11 mouse cellular contexts compared by ENCODE assay signal in the genomic region with DNA sequence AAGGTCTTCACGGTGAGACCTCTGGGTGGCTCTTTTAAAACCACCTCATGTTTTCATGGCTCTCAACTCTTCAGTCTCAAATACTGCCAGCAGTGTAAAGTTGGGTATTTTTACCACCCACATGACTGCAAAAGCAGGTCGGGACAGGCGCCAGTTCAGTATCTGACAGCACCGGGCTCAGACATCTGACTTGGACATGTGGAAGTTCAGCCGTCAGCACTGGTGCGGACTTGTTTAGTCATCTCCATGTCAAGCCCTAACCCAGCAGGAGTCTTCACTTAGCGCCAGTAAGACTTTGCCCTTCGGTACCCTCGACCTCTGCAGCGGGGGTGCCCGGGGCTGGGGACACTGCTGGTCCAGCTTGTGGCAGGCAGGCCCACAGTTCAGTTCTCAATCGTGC. TPM values are rescaled to one million over a fixed set of nuclear protein-coding genes. Genes with fewer than 3 reads are reported as not detected.
DNase-seq lines count a peak whose midpoint lies in the region; ATAC-seq lines count a peak whose summit lies in the region.
"Had no signal": no experiment of that assay in that cellular context is flagged by ENCODE, and none has a peak within 500 bp of the region (broad histone marks: within the 10 kb centered on the region; RNA-seq: fewer than 3 reads in every experiment).

No protein-coding gene starts in this region.

- 75% methylated on average over 12 of the region's 12 CpGs for WGBS in limb, embryonic 12.5 days
- 77% methylated on average over 12 of the region's 12 CpGs for WGBS in limb, embryonic 10.5 days
- WGBS in heart, embryonic 13.5 days, result 44% methylated on average over 12 of the region's 12 CpGs
- WGBS in liver, embryonic 12.5 days (ENCODE audit: insufficient replicate concordance), result 66% methylated on average over 12 of the region's 12 CpGs

- peaks cover 92% of the 10 kb centered on the region for H3K36me3 ChIP-seq in limb, embryonic 12.5 days
- H3K36me3 ChIP-seq in limb, embryonic 10.5 days, result peaks cover 95% of the 10 kb centered on the region
- H3K36me3 ChIP-seq in heart, embryonic 13.5 days, result peaks cover 47% of the 10 kb centered on the region
- peaks cover 72% of the 10 kb centered on the region for H3K36me3 ChIP-seq in liver, embryonic 12.5 days

- no peak for ATAC-seq in limb, embryonic 12.5 days (ENCODE audit: insufficient number of reproducible peaks, insufficient read depth, low FRiP score, low TSS enrichment, low read depth)
- peak; percentile 45; the same call in 1 of the 2 replicates for ATAC-seq in heart, embryonic 13.5 days (ENCODE audit: extremely low read depth, insufficient number of reproducible peaks, low FRiP score, low TSS enrichment)
- no peak for ATAC-seq in liver, embryonic 12.5 days
- ATAC-seq: hindbrain, embryonic 16.5 days; lung, postnatal 0 days had no signal

- no peak overlapping the region for H3K9ac ChIP-seq in limb, embryonic 12.5 days (replicated peaks)
- peak overlapping the region; percentile 69 for H3K9ac ChIP-seq in heart, embryonic 13.5 days
- no peak overlapping the region for H3K9ac ChIP-seq in liver, embryonic 12.5 days

- H3K9me3 ChIP-seq in limb, embryonic 12.5 days, result no peaks in the 10 kb centered on the region
- H3K9me3 ChIP-seq in limb, embryonic 10.5 days (replicated peaks), result no peaks in the 10 kb centered on the region
- H3K9me3 ChIP-seq in heart, embryonic 13.5 days, result no peaks in the 10 kb centered on the region
- H3K9me3 ChIP-seq in liver, embryonic 12.5 days (replicated peaks), result no peaks in the 10 kb centered on the region

- H3K4me2 ChIP-seq in limb, embryonic 12.5 days, result no peak overlapping the region
- peak overlapping the region; percentile 51 for H3K4me2 ChIP-seq in heart, embryonic 13.5 days
- no peak overlapping the region for H3K4me2 ChIP-seq in liver, embryonic 12.5 days

- H3K4me1 ChIP-seq in limb, embryonic 12.5 days (replicated peaks), result peaks cover 8% of the 10 kb centered on the region
- H3K4me1 ChIP-seq in limb, embryonic 10.5 days, result peaks cover 9% of the 10 kb centered on the region
- peaks cover 72% of the 10 kb centered on the region for H3K4me1 ChIP-seq in heart, embryonic 13.5 days
- peaks cover 79% of the 10 kb centered on the region for H3K4me1 ChIP-seq in liver, embryonic 12.5 days

- DNase-seq in limb, embryonic 10.5 days (ENCODE audit: low spot score), result no peak
- DNase-seq in gastrocnemius, adult 8-10 months (ENCODE audit: low spot score in 2 of 2), result peak; percentile 67 to 81
- DNase-seq in thymus, postnatal 10 days (ENCODE audit: low spot score in 2 of 2), result no peak
- no peak for DNase-seq in ovary, postnatal 14 days (ENCODE audit: low spot score)
- DNase-seq in lung, postnatal 4 days, result no peak

- no peak overlapping the region for H3K4me3 ChIP-seq in limb, embryonic 12.5 days (replicated peaks)
- H3K4me3 ChIP-seq in limb, embryonic 10.5 days, result no peak overlapping the region
- 0 out of 2 replicates have a peak overlapping the region, but pooled peaks have one; percentile 8 for H3K4me3 ChIP-seq in heart, embryonic 13.5 days
- H3K4me3 ChIP-seq in liver, embryonic 12.5 days, result no peak overlapping the region

- peak overlapping the region; percentile 35 for H3K27ac ChIP-seq in limb, embryonic 12.5 days
- no peak overlapping the region for H3K27ac ChIP-seq in limb, embryonic 10.5 days
- peak overlapping the region; percentile 94 for H3K27ac ChIP-seq in heart, embryonic 13.5 days (replicated peaks)
- 0 out of 2 replicates have a peak overlapping the region, but pooled peaks have one; percentile 1 for H3K27ac ChIP-seq in liver, embryonic 12.5 days

- no peaks in the 10 kb centered on the region for H3K27me3 ChIP-seq in limb, embryonic 12.5 days
- no peaks in the 10 kb centered on the region for H3K27me3 ChIP-seq in limb, embryonic 10.5 days (ENCODE audit: low read depth, poor library complexity, severe bottlenecking)
- no peaks in the 10 kb centered on the region for H3K27me3 ChIP-seq in heart, embryonic 13.5 days (replicated peaks)
- no peaks in the 10 kb centered on the region for H3K27me3 ChIP-seq in liver, embryonic 12.5 days (replicated peaks)

RNA-seq across cellular contexts. Expression of gene AI413582, which starts 21.7 kb away (rescaled TPM):
- 14.9 and 16.6 TPM in 2 replicates for polyA plus RNA-seq in limb, embryonic 12.5 days (2016; fragmentation: Nextera tagmentation; extraction: Ambion mirVana)
- polyA plus RNA-seq in limb, embryonic 10.5 days (2016; fragmentation: Nextera tagmentation; extraction: Ambion mirVana), result 9.4 TPM in 2 replicates
- 1 to 10 TPM; 1.7 to 3.9 (median 2.8) TPM for total RNA-seq in gastrocnemius, adult 8-10 months (2022)
- 16.0 and 18.3 TPM in 2 replicates for polyA plus RNA-seq in heart, embryonic 13.5 days (2015; fragmentation: Nextera tagmentation; extraction: Ambion mirVana)
- polyA plus RNA-seq in liver, embryonic 12.5 days (2016; fragmentation: Nextera tagmentation; extraction: Ambion mirVana), result 14.1 and 16.8 TPM in 2 replicates

RNA-seq across cellular contexts. Expression of gene Hmga1, which starts 31.0 kb away (rescaled TPM):
- 324 and 334 TPM in 2 replicates for polyA plus RNA-seq in limb, embryonic 12.5 days (2016; fragmentation: Nextera tagmentation; extraction: Ambion mirVana)
- 904 and 1,218 TPM in 2 replicates for polyA plus RNA-seq in limb, embryonic 10.5 days (2016; fragmentation: Nextera tagmentation; extraction: Ambion mirVana)
- 10 to 100 TPM; 27.6 to 34.9 (median 31.9) TPM for total RNA-seq in gastrocnemius, adult 8-10 months (2022)
- polyA plus RNA-seq in heart, embryonic 13.5 days (2015; fragmentation: Nextera tagmentation; extraction: Ambion mirVana), result 153 and 160 TPM in 2 replicates
- polyA plus RNA-seq in liver, embryonic 12.5 days (2016; fragmentation: Nextera tagmentation; extraction: Ambion mirVana), result 295 and 306 TPM in 2 replicates

RNA-seq across cellular contexts. Expression of gene Nudt3, which starts 36.0 kb away (rescaled TPM):
- 120 and 126 TPM in 2 replicates for polyA plus RNA-seq in limb, embryonic 12.5 days (2016; fragmentation: Nextera tagmentation; extraction: Ambion mirVana)
- 88.2 and 96.2 TPM in 2 replicates for polyA plus RNA-seq in limb, embryonic 10.5 days (2016; fragmentation: Nextera tagmentation; extraction: Ambion mirVana)
- 100 to 1,000 TPM; 260 to 347 (median 290) TPM for total RNA-seq in gastrocnemius, adult 8-10 months (2022)
- polyA plus RNA-seq in heart, embryonic 13.5 days (2015; fragmentation: Nextera tagmentation; extraction: Ambion mirVana), result 98.8 and 108 TPM in 2 replicates
- polyA plus RNA-seq in liver, embryonic 12.5 days (2016; fragmentation: Nextera tagmentation; extraction: Ambion mirVana), result 51.2 and 53.9 TPM in 2 replicates

RNA-seq across cellular contexts. Expression of gene RPS10-NUDT3, which starts 47.8 kb away (rescaled TPM):
- polyA plus RNA-seq in limb, embryonic 12.5 days (2016; fragmentation: Nextera tagmentation; extraction: Ambion mirVana), result not detected in 2 replicates
- not detected in 2 replicates for polyA plus RNA-seq in limb, embryonic 10.5 days (2016; fragmentation: Nextera tagmentation; extraction: Ambion mirVana)
- 1 to 10 TPM in 2 of 4 experiments, not detected in 2; 1.5 to 2.2 TPM for total RNA-seq in gastrocnemius, adult 8-10 months (2022)
- polyA plus RNA-seq in heart, embryonic 13.5 days (2015; fragmentation: Nextera tagmentation; extraction: Ambion mirVana), result not detected in 2 replicates
- not detected in 2 replicates for polyA plus RNA-seq in liver, embryonic 12.5 days (2016; fragmentation: Nextera tagmentation; extraction: Ambion mirVana)
- polyA plus RNA-seq: brain, embryonic 14.5 days; hindbrain, embryonic 16.5 days; lung, postnatal 0 days had no signal

RNA-seq across cellular contexts. Expression of gene Rps10, which starts 49.2 kb away (rescaled TPM):
- polyA plus RNA-seq in limb, embryonic 12.5 days (2016; fragmentation: Nextera tagmentation; extraction: Ambion mirVana), result 963 and 987 TPM in 2 replicates
- 875 and 1,046 TPM in 2 replicates for polyA plus RNA-seq in limb, embryonic 10.5 days (2016; fragmentation: Nextera tagmentation; extraction: Ambion mirVana)
- total RNA-seq in gastrocnemius, adult 8-10 months (2022), result 100 to 1,000 TPM; 332 to 455 (median 370) TPM
- 600 and 606 TPM in 2 replicates for polyA plus RNA-seq in heart, embryonic 13.5 days (2015; fragmentation: Nextera tagmentation; extraction: Ambion mirVana)
- 898 and 941 TPM in 2 replicates for polyA plus RNA-seq in liver, embryonic 12.5 days (2016; fragmentation: Nextera tagmentation; extraction: Ambion mirVana)

Comparison
In these comparisons a context has a peak if more than half of its experiments do, and no peak if none do; other contexts are left out.
1. DNase-seq: peak in gastrocnemius, adult 8-10 months (2 of 2); none in limb, embryonic 10.5 days (single experiment), thymus, postnatal 10 days (0 of 2), ovary, postnatal 14 days (single experiment) and lung, postnatal 4 days (0 of 2).